Mouse (Mus musculus): Measurements from ENCODE around the gene Pnpla1. TPM values are rescaled to one million over a fixed set of nuclear protein-coding genes. Genes with fewer than 3 reads are reported as not detected.
A peak's percentile ranks its signal among the peaks of the same experiment; 100 is the strongest.

Pnpla1 gene
- polyA plus RNA-seq, 1 experiment from 2014 or later, result not detected

DNA sequence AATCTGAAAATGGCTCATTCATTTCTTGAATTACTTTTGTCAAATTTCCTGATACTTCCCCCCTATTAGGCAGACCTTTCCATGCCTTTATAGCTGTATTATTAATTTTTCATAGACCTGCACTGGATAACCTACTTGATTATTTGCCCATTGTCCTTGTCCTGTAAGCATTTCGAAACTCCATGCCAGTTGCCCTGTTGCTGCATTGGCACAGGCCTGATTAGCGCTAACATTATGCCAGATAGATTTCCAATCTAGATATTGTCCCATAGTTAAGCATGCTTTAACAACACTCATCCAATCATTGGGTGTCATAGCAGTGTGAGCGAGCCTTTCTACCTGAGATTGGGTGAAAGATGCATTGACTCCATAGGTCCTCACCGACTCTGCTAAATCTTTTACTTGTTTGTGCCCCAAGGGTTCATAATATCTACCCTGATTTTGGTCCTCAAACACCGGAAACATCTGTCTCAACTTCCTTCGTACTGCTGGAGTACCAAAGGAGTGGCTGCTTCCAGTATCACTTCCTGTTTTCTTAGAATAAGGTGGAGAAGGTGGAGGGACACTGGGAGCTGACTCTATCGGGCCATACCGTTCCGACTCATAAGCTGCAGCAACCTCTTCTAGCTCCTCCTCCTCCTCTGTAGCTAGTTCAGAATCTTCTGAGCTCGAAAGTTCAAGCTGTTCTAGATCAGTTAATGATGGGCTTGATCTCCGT lies 36.0 kb downstream of the Pnpla1 start:
- ATAC-seq (replicated peaks; ENCODE audit: low FRiP score, low read depth) (no peak), DNase-seq (ENCODE audit: low spot score) (no peak)
- Histone ChIP-seq H3K4me1 (replicated peaks; ENCODE audit: insufficient read depth, low read length) (no peaks in the 10 kb centered on the region), H3K9me3 (replicated peaks; ENCODE audit: low read length) (no peaks in the 10 kb centered on the region), H3K36me3 (ENCODE audit: insufficient read depth, low read length) (no peaks in the 10 kb centered on the region), H3K27ac (no peak overlapping the region), H3K9ac (ENCODE audit: low read depth, low read length) (no peak overlapping the region), H3K4me2 (ENCODE audit: low read length) (no peak overlapping the region), H3K4me3 (replicated peaks; ENCODE audit: low read depth, low read length) (no peak overlapping the region), H3K27me3 (ENCODE audit: insufficient read depth, low read length) (no peaks in the 10 kb centered on the region)
- no peak for TF ChIP-seq CTCF (IDR thresholded peaks at IDR 0.05; ENCODE audit: low read depth)
- 83% methylated on average over 11 of the region's 11 CpGs for WGBS

DNA sequence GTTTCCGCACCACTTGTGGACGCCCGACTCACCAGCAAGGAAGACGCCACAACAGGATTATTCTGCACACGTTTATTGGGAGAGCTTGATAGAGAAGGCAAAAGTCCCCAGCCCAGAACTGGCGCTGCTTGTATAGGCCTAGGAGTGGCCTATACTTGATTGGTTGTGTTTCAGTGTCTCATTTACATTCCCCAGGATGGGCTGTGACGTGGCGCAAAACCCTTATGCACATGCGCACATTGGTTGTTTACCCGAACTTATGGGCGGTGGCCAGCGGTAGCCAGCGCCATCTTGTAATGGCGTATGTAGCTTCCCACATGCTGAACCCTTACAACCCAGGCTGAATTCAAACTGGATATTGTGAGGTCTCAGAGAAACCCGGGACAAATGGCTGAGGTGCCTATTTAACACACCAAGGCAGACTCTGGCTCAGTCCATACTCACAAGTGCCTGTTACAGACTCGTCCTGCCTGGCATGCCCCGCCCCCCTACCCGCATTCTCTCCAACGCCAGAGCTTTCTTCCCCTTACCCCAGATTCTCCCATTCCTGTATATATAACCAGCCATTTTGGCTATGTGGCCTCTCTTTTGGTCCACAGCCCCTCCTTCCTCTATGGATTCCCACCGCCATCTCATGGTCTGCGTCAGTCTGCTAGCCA lies 37.1 kb downstream of the Pnpla1 start:
- 95% methylated on average over 21 of the region's 21 CpGs for WGBS
- DNase-seq (ENCODE audit: low spot score), result no peak

DNA sequence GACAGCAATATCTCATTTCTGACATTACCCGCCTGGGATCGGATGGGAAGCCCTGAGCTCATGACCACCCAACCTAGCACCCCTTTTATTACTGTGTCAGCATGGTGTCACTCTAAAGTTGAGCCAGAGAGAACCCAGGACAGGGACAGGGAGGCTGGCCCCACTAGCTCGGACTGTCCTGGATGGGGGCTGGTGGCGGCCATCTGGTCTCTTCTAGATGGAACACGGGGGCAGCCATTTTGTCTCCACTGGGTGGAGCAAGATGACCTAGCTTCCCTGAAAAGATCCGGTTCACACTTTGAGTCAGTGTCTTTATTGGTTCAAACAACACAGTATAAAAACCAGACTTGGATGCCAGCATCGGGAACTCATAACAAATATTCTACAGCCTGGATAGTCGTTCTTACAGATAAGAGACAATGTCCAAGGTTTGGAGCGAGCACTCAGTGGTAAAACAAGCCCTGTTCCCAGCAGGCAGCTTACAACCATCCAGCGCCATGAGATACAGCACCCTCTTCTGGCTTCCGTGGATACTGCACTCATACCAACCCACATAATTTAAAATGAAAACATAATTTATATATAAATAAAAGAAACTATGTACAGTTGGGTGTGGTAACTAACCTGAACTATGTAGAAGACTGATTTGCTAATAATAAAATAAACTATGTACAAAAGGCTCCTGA lies 38.0 kb downstream of the Pnpla1 start:
- H3K9me3 ChIP-seq (replicated peaks; ENCODE audit: low read length), result no peaks in the 10 kb centered on the region
- no peak overlapping the region for H3K4me2 ChIP-seq (ENCODE audit: low read length)
- no peaks in the 10 kb centered on the region for H3K4me1 ChIP-seq (replicated peaks; ENCODE audit: insufficient read depth, low read length)
- peak; percentile 39; the same call in 1 of the 2 replicates for TF ChIP-seq CTCF (IDR thresholded peaks at IDR 0.05; ENCODE audit: low read depth)
- no peaks in the 10 kb centered on the region for H3K36me3 ChIP-seq (ENCODE audit: insufficient read depth, low read length)
- no peaks in the 10 kb centered on the region for H3K27me3 ChIP-seq (ENCODE audit: insufficient read depth, low read length)
- DNase-seq (ENCODE audit: low spot score) (no peak), ATAC-seq (replicated peaks; ENCODE audit: low FRiP score, low read depth) (no peak)
- no peak overlapping the region for H3K4me3 ChIP-seq (replicated peaks; ENCODE audit: low read depth, low read length)
- no peak overlapping the region for H3K27ac ChIP-seq
- no peak overlapping the region for H3K9ac ChIP-seq (ENCODE audit: low read depth, low read length)
- 92% methylated on average over 11 of the region's 11 CpGs for WGBS

More for the DNA sequence above, 37.1 kb downstream of the Pnpla1 start:
- ATAC-seq (replicated peaks; ENCODE audit: low FRiP score, low read depth), result no peak
- no peak overlapping the region for H3K4me2 ChIP-seq (ENCODE audit: low read length)
- no peak for TF ChIP-seq CTCF (IDR thresholded peaks at IDR 0.05; ENCODE audit: low read depth)
- no peak overlapping the region for H3K4me3 ChIP-seq (replicated peaks; ENCODE audit: low read depth, low read length)
- no peaks in the 10 kb centered on the region for H3K9me3 ChIP-seq (replicated peaks; ENCODE audit: low read length)
- no peak overlapping the region for H3K9ac ChIP-seq (ENCODE audit: low read depth, low read length)
- H3K36me3 ChIP-seq (ENCODE audit: insufficient read depth, low read length), result no peaks in the 10 kb centered on the region
- H3K4me1 ChIP-seq (replicated peaks; ENCODE audit: insufficient read depth, low read length), result no peaks in the 10 kb centered on the region
- no peak overlapping the region for H3K27ac ChIP-seq
- no peaks in the 10 kb centered on the region for H3K27me3 ChIP-seq (ENCODE audit: insufficient read depth, low read length)

DNA sequence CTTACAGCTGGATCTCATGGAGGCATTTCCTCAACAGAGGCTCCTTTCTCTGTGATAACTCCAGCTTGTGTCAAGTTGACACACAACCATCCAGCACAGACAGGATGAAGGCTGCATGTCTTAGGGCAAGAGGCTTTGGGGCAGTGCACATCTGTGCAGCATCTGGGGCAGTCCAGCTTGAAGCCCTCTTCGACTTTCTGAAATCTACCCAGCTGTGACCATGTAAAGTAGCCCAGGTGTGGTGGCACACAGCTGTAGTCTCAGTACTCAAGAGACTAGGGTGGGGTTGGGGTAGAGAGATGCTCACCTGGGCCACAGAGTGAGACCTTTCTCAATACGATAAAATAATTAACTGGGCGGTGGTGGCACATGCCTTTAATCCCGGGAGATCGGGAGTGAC lies 39.6 kb downstream of the Pnpla1 start:
- DNase-seq (ENCODE audit: low spot score) (no peak), ATAC-seq (replicated peaks; ENCODE audit: low FRiP score, low read depth) (no peak)
- Histone ChIP-seq H3K4me1 (replicated peaks; ENCODE audit: insufficient read depth, low read length) (no peaks in the 10 kb centered on the region), H3K9ac (ENCODE audit: low read depth, low read length) (no peak overlapping the region), H3K27ac (no peak overlapping the region), H3K27me3 (ENCODE audit: insufficient read depth, low read length) (no peaks in the 10 kb centered on the region), H3K9me3 (replicated peaks; ENCODE audit: low read length) (no peaks in the 10 kb centered on the region), H3K4me2 (ENCODE audit: low read length) (no peak overlapping the region), H3K36me3 (ENCODE audit: insufficient read depth, low read length) (no peaks in the 10 kb centered on the region), H3K4me3 (replicated peaks; ENCODE audit: low read depth, low read length) (no peak overlapping the region)
- WGBS, result 90% methylated on average over 5 of the region's 5 CpGs
- no peak for TF ChIP-seq CTCF (IDR thresholded peaks at IDR 0.05; ENCODE audit: low read depth)

DNA sequence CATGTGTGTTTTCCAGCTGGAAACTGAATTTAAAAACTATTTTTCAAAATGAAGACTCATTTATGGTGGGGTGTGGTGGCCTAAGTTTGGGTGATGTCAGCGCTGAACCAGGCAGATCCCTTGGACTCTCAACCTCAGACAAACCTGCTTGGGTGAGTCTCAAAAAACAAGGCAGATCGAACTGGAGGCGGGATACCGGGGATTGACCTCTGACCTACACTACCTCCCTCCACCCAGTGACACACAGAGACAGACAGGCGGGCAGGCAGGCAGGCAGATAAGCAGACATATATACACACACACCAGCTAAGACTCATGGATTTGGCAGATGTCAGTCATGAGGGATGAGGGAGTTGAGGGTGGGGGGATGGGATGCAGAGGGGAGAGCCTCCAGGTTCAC lies 40.0 kb downstream of the Pnpla1 start:
- DNase-seq (ENCODE audit: low spot score), result no peak
- Histone ChIP-seq H3K9me3 (replicated peaks; ENCODE audit: low read length) (no peaks in the 10 kb centered on the region), H3K4me2 (ENCODE audit: low read length) (no peak overlapping the region), H3K4me1 (replicated peaks; ENCODE audit: insufficient read depth, low read length) (no peaks in the 10 kb centered on the region), H3K4me3 (replicated peaks; ENCODE audit: low read depth, low read length) (no peak overlapping the region), H3K27me3 (ENCODE audit: insufficient read depth, low read length) (no peaks in the 10 kb centered on the region), H3K36me3 (ENCODE audit: insufficient read depth, low read length) (no peaks in the 10 kb centered on the region), H3K9ac (ENCODE audit: low read depth, low read length) (no peak overlapping the region), H3K27ac (no peak overlapping the region)
- ATAC-seq (replicated peaks; ENCODE audit: low FRiP score, low read depth), result no peak
- TF ChIP-seq CTCF (IDR thresholded peaks at IDR 0.05; ENCODE audit: low read depth), result no peak
- WGBS, result 77% methylated on average over 5 of the region's 5 CpGs

DNA sequence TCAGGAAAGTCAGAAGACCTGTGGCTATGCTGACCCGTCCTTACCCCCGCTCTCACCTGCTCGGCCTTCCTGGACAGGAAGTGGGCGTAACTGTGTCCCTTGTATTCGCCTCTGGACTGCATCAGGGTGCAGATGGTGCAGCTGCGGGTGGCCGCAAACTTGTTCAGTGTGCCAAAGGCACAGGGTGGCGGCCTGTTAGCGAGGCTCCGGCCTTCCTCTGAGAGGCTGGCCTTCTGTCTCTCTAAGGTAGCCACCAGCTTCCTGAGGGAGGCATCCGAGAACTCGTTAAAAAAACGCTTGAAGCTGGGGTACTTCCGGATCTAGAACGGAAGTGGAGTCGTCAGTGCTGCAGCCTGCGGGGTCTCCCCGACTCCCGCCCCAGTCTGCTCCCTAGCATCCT lies 41.2 kb downstream of the Pnpla1 start:
- Histone ChIP-seq H3K9me3 (replicated peaks; ENCODE audit: low read length) (no peaks in the 10 kb centered on the region), H3K4me1 (replicated peaks; ENCODE audit: insufficient read depth, low read length) (no peaks in the 10 kb centered on the region), H3K9ac (ENCODE audit: low read depth, low read length) (no peak overlapping the region), H3K36me3 (ENCODE audit: insufficient read depth, low read length) (no peaks in the 10 kb centered on the region), H3K4me2 (ENCODE audit: low read length) (no peak overlapping the region), H3K27ac (no peak overlapping the region), H3K4me3 (replicated peaks; ENCODE audit: low read depth, low read length) (no peak overlapping the region), H3K27me3 (ENCODE audit: insufficient read depth, low read length) (no peaks in the 10 kb centered on the region)
- no peak for TF ChIP-seq CTCF (IDR thresholded peaks at IDR 0.05; ENCODE audit: low read depth)
- ATAC-seq (replicated peaks; ENCODE audit: low FRiP score, low read depth) (no peak), DNase-seq (ENCODE audit: low spot score) (no peak)
- 67% methylated on average over 19 of the region's 19 CpGs for WGBS
